Mouse (Mus musculus): Measurements from ENCODE around the gene Aff3. TPM values are rescaled to one million over a fixed set of nuclear protein-coding genes. Genes with fewer than 3 reads are reported as not detected.
A peak's percentile ranks its signal among the peaks of the same experiment; 100 is the strongest.

The Aff3 gene
- total RNA-seq, 2 experiments from 2014 or later = 7.9 to 8.0 TPM

DNA sequence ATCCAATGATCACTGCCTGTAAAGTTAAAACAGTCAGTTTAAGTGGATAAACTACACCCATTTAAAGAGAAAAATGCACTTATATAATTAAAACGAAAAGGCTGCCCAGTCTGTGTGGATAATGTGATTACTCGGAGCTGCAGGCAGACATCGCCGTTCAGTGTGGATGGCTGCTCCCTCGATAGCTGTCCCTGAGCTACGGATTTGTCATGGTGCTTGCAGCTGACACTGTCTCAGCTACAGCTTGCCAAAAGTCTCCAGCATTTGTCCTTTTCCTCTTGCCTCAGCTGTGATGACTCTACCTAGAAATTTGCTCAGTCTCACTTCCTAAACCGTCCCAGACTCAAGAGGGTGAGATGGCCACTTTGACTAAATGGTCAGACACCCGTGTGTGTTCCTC, 401.5 kb downstream of the Aff3 start:
- DNase-seq = peak; percentile 17

DNA sequence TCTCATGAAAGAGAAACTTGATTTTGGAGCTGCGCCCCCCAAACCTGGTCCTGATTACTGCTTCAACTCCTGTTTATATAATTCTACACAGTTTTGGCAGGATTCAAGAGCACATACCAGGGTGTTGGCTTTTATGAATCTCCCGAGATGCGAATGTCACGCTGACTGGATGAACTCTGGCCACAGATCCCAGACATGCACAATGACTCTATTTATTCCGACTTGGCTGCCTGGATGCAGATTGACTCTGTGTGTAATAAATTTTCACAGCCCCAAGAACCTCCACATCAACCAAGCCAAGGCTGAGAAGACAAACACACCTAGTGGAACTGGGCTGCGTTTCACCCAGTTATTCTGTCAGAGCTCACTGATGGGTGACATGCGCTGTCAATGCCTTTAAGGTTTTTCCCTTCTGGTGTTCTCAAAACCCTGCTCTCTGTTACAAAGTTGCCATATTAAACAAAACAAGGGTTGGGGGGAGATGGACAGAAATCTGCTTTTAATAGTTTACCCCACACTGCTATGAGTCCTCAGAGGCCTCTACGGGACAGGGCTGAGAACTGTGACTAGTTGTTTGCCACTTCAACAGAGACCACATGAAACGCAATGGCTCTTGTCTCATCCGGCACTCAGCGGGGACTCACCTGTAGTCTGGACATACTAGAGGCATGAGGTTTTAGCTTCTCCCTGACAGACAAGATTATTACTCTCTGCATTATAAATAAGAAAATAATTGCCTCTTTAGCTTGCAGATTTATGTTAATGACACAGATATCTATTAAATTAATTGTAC, 402.2 kb downstream of the Aff3 start:
- DNase-seq = peak; percentile 32

DNA sequence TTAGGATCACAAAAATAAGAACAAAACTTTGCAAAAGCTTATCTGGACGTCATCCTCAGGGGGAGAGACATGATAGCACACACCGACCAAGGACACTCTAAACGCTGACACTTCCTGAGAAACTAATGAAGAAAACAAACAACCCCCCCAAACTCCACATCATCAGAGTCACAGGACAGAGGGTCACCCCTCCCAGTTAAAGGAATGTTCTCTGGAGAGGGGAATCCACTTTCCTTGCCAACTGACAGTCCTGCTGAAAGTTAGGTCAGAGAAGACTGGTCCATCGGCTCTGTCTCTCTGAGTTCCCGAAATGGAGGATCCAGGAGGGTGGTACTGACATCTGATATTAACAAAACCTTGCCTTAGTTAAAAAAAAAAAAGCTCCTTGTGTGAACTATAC, 403.7 kb downstream of the Aff3 start:
- DNase-seq = no peak

DNA sequence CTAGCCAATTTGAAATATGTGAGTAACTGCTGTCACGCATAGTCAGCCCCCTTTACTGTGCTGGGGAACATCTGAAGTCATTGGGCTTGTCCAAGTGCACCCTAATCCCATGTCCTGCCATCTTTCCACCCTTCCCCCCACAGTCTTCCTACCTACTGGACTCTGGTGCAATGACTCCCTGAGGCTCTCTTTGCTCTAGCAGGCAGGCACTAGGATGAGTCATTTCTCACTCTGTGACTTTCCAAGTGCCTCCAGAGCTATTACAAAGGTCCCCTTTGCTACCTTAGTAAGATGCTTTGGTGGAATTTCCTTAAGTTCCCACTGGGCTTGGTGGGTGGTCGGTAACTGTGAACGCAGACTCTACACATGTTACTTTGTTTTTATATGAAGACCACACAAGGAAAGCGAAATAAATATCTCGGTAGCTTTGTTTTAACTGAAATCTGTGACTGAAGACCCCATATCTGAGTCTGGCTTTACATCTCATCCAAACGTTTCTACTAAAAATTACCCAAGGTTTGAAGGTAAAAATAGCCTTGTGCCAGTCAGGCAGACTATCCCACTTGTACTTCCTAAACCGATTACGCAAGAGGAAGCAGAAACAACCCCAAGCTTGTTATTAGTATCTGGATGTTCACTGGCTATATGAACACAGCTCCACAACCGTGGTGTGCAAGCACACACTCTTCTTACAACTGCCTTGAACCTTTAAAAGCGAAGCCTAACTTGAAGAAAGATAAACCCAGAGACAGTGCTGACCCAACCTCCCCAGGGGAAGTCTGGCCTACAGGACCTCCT, 405.0 kb downstream of the Aff3 start:
- no peak for DNase-seq

DNA sequence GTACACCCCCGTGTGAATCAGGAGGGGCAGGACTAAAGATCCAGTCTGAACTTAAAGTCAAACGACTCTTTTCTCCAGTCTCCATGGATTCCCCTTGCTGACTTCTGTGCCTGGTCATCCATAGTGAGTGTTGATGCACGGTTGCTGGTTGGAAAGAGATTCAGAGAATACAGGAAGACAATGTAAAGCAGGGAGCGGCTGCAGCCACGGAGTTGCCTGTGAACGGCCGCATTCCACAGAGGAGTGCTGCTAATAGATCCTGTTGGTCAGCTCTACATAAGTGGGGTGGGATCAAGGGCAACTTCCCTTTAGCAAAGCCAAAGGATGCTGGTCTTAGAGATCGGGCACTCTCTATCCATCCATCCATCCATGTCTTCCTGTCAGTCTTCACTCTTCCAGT, 410.3 kb downstream of the Aff3 start:
- no peak for DNase-seq

DNA sequence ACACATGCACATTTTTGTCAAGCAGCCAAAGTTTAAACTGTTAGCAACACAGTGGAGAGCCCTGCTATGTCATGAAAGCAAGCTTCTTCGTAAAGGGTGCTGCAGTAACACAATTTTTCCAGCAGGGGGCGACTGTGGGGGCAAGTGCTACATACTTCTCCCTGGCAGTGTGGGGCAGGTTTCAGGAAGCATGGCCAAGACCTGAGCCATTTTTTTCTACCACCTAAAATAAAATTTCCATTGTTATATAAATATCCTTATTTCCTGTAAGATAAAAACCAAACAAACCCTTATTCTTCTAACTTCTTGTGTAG, 412.0 kb downstream of the Aff3 start:
- DNase-seq = peak; percentile 50

DNA sequence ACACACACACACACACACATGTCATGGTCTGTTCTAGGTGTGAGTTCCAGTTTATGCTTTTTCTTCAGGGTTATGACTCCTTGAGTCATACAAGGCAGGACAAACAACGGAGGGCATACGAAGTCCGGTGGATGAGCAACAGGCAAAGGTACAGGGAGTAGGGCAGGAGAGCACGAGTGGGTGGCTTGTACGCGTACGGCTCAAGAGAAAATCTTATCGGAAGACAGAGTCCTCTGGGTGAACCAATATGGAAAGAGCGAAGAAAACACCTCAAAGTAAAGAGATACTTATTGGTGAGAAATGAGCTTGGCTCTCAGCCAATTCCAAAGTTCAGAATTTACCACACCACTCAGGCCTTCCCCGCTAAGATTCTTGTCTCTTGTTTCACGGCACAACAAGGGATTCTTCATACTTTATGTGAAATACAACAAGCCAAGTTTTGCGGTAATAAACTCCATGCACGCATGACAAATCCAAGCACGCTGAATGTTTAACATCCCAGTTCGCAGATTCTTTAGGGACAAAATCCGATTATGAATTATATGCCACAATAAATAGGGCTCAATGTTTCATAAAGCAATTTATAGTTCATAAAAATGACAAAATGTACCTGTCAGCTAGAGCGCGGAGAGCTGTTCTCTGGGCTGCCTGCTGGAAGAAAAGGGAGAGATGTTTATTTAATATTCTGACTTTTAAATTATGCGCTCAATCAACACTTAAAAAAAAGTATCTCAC, 412.6 kb downstream of the Aff3 start:
- DNase-seq = no peak

DNA sequence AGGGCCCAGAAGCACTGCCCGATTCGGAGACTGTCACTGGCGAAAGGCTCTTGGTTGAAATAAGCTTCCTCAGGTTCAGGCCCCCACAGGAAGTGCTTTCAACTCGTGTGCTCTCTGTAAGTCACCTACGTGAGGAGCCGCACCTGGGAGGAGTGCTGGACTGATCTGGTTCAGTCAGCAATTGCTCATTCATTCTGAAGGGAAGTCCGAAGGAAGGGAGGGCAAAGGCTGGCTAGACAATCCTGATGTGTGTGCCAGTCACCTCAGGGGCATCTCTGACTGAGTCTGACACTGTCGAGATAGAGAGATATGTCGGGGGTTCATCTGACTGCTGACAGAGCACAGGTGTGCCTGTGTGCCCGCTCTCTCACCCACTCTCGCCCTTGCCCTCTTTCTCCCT, 413.3 kb downstream of the Aff3 start:
- DNase-seq = no peak

DNA sequence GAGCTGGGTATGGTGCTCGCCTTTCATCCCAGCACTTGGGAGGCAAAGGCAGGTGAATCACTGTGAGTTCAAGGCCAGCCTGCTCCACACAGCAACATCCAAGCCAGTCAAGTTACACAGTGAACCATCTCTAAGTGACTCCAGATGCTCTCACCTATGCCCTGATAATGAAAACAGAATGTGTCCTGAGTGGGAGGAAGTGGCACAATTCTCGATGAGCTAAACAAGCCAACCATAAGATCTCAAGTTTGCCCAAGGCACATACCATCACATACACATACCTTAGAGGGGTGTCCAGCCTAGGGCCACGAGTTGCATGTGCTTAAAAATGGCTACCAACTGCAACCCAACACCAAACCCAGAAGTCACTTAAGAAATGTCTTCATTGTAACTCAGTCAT, 414.5 kb downstream of the Aff3 start:
- DNase-seq = no peak

DNA sequence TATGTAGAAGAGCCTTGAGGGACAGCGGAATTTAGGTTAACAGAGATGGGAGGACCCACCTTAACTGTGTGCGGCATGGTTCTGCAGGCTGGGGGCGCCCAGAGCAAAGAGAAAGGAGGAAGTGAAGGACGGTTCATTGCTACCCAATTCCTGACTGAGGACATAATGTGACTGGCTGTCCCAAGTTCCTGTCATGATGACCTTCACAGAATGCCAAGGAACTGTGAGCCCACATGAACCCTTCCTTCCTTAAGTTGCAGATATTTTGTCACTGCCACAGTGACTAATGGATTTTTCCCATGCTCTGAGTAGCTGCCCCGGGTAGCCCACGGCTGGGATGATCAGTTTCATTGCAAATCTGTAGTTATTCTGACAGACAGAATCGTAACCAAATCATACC, 415.2 kb downstream of the Aff3 start:
- DNase-seq = no peak

DNA sequence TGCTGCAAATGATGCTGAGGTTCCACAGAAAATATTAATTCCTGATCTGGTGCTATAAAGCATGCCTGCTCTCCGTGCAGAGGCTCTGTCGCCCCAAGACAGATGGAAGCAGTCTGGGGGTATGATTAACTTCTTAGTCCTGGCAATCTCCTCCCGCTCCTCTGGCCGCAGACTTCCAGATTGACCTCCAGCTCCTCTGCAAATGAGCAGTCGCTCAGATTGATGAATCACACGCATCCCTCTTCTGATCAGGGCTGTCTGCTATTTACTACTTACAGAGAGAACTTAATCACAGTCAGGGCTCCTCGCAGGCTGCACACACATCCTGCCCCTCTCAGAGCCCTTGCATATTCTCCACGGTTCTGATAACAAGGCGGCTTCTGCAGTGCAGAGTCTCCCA, 416.7 kb downstream of the Aff3 start:
- no peak for DNase-seq

DNA sequence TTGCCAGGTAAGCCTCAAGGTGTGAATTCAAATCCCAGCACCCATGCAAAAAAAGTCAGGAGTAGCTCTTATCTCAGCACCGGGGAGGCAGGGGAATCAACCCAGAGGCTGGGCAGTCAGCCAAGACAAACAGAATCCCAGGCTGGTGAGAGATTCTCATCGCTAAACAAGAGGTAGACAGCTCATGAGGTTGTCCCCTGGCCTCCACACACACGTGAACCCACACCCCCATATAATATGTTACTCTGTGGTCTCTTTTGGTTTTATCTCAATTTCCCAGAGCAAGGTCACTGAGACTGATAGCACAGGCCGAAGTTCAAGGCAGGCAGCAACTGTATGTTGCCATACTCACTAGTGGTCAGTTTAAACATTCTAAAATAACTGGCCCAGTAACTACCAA, 422.2 kb downstream of the Aff3 start:
- DNase-seq = peak; percentile 30

DNA sequence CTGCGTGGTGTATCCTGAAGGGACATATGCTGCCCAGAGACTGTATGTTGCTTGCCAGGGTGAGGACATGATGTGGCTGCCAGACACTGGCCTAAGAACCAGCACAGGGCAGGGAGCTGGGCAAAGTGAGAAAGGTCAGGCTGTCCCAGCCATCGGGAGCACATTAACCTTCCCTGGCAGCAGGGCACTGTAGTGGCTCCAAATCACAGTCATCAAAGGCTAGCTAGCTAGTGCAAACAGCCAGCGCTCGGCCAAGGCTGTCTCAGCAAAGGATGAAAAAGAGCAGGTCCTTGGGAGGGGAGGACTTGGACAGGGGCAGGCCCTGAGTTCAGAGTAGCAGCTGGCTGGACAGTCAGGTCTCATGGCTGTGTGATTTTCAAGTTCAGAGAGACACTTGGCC, 423.0 kb downstream of the Aff3 start:
- DNase-seq = peak; percentile 26

DNA sequence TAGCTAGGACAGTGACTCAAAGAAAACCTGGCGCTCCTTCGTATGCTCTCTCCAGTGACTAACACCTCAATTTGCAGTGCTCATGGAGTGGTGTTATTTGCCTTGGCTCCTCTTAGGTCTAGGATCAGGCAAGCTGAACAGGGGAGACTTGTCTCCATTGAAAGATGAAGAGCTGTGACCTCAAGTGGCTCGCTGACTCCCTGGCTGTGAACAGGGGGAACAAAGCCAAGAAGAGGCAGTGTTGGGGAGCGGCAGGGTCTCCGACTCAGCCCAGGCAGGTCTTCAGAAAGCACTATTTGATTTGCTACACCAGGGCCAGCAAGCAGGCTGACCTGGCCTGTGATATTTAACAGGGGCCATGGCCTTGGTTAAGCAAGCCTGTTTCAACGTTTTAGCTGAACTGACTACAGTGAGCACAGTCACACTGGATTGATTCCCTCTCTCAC, 423.5 kb downstream of the Aff3 start:
- DNase-seq = no peak

DNA sequence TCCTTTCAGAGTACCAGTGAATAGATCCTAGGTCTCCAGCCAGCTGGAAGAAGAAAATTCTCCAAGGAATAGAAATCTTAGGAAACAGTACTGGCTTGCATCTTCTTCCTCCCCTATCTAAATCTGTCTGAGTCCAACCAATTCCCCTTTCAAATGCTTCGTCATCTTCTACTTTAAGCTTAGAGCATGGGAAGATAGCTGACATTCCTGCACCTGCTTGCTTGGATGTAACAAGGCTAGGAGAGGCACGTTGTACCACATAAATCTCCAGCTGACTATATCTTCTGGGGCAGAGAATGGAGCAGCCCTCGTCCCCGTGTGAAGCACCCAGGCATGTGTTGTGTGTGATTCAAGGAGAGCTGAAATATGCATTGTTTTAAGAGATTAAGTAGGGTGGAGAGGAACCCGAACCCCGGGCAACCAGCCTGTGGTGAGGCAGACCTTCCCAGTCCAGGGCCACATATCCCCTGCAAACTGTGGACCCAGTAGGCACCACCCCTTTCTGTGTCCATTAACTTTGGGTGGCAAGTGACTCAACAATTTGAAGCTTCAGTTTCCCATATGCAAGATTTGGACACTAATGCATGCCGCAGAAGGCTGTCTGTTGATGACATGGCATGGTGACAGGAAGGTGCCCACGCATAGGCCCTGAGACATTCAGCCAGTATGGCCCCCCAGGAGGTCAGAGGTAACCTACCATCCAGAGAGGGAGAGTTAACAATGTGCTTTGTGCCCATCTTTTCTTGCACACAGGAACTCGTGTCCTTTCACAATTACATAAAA, 424.1 kb downstream of the Aff3 start:
- DNase-seq = no peak

DNA sequence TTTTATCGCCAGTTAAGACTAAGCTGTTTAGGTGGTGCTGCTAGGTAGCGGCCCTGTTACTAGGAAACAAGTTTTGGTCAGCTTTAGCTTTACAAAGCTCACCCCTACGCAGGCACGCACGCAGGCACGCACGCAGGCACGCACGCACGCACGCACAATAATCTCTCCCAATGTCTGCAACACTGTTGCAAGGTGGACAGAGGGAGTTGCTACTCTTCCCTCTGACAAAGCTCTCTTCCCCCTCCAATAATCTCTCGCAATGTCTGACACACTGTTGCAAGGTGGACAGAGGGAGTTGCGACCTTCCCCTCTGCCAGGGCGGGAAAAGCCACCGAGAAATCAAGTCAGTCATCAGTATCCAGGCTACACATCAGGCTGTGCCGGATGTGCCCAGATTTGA, 425.2 kb downstream of the Aff3 start:
- DNase-seq = no peak

DNA sequence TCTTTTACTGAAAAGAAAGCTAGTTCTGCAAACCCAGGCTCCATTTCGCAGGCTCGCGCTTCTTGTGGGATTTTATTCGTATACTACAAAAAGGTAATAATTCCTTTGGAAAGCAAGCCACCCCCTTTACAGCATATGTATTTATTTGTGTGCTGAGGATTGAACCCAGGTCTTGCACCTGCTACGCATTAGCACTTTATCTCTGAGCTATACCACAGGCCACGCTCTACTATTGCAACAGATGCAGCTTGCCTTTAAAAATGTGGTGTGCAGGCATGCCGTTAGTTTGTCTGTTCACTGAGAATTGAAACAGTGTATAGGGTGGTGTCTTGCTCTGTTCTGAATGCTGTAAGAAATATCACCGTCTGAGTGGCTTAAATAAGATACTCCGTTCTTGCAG, 426.9 kb downstream of the Aff3 start:
- DNase-seq = no peak

DNA sequence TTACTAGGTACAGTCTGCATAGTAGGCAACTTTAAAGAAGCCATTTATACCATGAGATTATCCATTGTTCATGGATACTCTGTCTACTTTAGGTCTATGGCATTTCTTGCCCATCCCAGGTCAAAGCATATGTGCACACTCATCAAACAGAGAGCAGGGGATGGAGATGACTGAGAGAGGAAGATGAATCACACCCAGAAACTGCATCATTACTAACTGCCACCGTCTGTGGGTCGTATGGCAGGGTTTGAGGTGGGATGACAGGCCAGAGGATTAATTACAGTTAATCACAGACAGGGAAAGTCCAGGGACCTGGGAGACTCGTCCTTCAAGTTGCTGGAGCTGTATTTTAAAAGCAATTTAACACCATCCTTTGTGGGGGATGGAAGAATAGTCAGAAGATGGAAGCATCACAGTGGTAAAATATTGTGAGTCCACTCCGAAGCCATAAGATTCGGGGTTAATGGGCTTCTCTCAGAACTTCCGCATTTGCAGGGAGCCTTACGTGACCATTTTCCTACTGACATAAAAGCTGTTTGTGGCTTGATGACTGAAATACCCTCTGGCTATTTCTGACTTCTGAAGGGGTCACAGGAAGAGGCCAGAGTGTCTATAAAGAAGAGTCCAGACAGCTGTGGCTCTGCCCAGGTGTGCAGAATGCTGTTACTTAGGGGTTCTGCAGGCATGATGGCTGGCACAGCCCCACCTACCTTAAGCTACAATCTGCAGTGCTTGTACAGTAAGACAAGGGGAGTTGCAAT, 427.5 kb downstream of the Aff3 start:
- DNase-seq = no peak

DNA sequence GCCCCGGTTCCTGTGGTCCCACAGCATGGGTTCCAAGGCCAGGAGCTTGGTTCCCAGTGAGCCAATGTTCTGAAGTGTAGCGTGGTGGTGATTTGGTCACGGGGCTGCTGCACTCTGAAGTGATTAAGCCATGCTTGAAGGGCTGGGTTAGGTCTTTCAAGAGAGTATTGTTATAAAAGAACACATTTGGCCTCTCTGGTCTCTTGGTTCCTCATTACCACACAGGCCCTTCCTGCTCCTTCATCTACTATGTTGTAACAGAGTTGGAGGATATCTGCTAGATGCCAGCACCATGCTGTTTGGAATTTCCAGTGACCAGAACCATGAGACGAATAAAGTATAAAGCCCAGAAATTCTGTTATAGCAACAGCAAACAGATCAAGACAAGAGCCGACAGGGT, 431.6 kb downstream of the Aff3 start:
- DNase-seq = no peak

DNA sequence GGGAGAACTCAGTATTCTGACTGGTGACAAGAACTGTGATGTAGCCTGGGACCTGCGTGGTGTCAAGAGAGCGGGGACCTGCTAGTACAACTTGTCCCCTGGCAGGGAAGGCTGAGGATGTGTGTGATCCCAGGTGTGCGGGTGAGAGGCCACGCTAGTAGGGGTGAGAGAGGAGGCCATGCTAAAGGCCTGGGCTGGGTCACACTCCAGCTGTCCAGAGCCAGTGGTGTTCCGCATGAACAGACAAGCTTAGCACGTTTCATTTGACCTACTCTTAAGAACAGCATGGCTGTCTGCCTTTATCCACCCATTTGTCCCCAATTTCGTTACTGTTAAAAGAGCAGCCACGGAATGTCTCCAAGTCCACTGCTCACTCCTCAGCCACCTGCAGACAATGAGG, 434.7 kb downstream of the Aff3 start:
- no peak for DNase-seq

DNA sequence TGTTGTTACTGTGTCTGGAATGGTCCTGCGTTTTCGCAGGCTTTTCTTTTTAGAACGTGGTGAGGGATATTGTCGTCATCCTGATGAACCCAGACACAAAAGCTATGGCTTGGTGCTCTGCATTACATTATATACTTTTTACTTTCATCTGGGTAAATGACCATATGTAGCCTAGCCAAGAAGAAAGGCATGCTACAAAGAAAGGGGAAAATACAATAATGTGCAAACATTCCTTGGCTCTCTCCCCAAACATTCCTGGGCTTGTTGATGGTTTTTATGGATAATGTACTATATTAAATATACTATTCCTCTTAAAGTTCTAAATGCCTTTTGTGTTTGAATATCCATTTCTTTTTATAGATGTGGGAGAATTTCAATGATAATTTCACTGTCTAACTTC, 435.9 kb downstream of the Aff3 start:
- no peak for DNase-seq

DNA sequence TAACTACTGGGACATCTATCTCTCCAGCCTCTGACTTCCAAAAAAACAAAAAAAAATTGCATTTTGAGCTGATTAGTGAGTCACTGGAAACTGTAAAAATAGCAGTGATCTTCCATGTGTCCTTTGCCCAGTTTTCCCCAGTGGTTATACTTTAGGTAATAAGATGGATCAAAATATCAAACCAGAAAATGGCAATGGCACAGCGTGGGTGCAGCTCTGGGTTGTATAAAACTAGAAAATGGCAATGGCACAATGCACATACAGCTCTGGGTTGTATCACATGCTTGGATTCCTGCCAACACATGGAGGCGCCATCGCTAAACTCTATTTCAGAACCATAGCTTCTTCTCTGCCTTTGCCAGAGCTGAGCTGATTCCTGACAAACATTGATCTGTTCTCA, 439.6 kb downstream of the Aff3 start:
- DNase-seq = no peak
